In genomic region chr1:35763051-35763450, GRCm38 (mm10) we compare ENCODE assay signal across 20 mouse cellular contexts.
DNase-seq lines count a peak whose midpoint lies in the region; ATAC-seq and TF ChIP-seq lines count a peak whose summit lies in the region.
"Had no signal": no experiment of that assay in that cellular context is flagged by ENCODE, and none has a peak within 500 bp of the region (broad histone marks: within the 10 kb centered on the region; RNA-seq: fewer than 3 reads in every experiment).

No protein-coding gene starts in this region.

- no peak for TF ChIP-seq CTCF in stomach, postnatal 0 days (IDR thresholded peaks at IDR 0.05; ENCODE audit: low read depth)

- no peak for TF ChIP-seq EP300 in stomach, postnatal 0 days (optimal IDR thresholded peaks at IDR 0.05)

- H3K9me3 ChIP-seq in heart, embryonic 15.5 days (replicated peaks): no peaks in the 10 kb centered on the region
- H3K9me3 ChIP-seq in limb, embryonic 12.5 days: no peaks in the 10 kb centered on the region
- no peaks in the 10 kb centered on the region for H3K9me3 ChIP-seq in limb, embryonic 10.5 days (replicated peaks)
- H3K9me3 ChIP-seq in stomach, embryonic 14.5 days (ENCODE audit: control insufficient read depth, low read depth, low read length): no peaks in the 10 kb centered on the region
- no peaks in the 10 kb centered on the region for H3K9me3 ChIP-seq in stomach, postnatal 0 days (ENCODE audit: control insufficient read depth, low read length)
- H3K9me3 ChIP-seq in stomach, embryonic 16.5 days (replicated peaks; ENCODE audit: control insufficient read depth, low read length): no peaks in the 10 kb centered on the region
- H3K9me3 ChIP-seq: G1E had no signal

- peaks cover 12% of the 10 kb centered on the region for H3K4me1 ChIP-seq in heart, embryonic 15.5 days (replicated peaks)
- peaks cover 6% of the 10 kb centered on the region; the same call in 1 of the 2 replicates for H3K4me1 ChIP-seq in limb, embryonic 12.5 days (replicated peaks)
- H3K4me1 ChIP-seq in limb, embryonic 10.5 days: peaks cover 10% of the 10 kb centered on the region; the same call in 1 of the 2 replicates
- H3K4me1 ChIP-seq in stomach, embryonic 14.5 days (ENCODE audit: control insufficient read depth, insufficient read depth, low read length): no peaks in the 10 kb centered on the region
- no peaks in the 10 kb centered on the region for H3K4me1 ChIP-seq in stomach, postnatal 0 days (replicated peaks; ENCODE audit: control insufficient read depth, insufficient read depth)
- no peaks in the 10 kb centered on the region for H3K4me1 ChIP-seq in stomach, embryonic 16.5 days (ENCODE audit: control insufficient read depth, insufficient read depth, low read length)

- no peak overlapping the region for H3K4me2 ChIP-seq in heart, embryonic 15.5 days
- no peak overlapping the region for H3K4me2 ChIP-seq in limb, embryonic 12.5 days
- H3K4me2 ChIP-seq in stomach, embryonic 14.5 days (replicated peaks; ENCODE audit: low read depth, low read length): no peak overlapping the region
- no peak overlapping the region for H3K4me2 ChIP-seq in stomach, postnatal 0 days (replicated peaks; ENCODE audit: low read depth)
- H3K4me2 ChIP-seq in stomach, embryonic 16.5 days (ENCODE audit: low read depth, low read length): no peak overlapping the region

- 90% methylated on average over 9 of the region's 9 CpGs for WGBS in heart, embryonic 15.5 days
- WGBS in limb, embryonic 12.5 days: 82% methylated on average over 9 of the region's 9 CpGs
- WGBS in limb, embryonic 10.5 days: 85% methylated on average over 9 of the region's 9 CpGs
- WGBS in stomach, embryonic 14.5 days: 87% methylated on average over 9 of the region's 9 CpGs
- 79% methylated on average over 9 of the region's 9 CpGs for WGBS in stomach, postnatal 0 days
- 83% methylated on average over 9 of the region's 9 CpGs for WGBS in stomach, embryonic 16.5 days

- H3K36me3 ChIP-seq in heart, embryonic 15.5 days: no peaks in the 10 kb centered on the region
- no peaks in the 10 kb centered on the region for H3K36me3 ChIP-seq in limb, embryonic 12.5 days
- no peaks in the 10 kb centered on the region for H3K36me3 ChIP-seq in limb, embryonic 10.5 days
- no peaks in the 10 kb centered on the region for H3K36me3 ChIP-seq in stomach, embryonic 14.5 days (ENCODE audit: control insufficient read depth, insufficient read depth, low read length)
- H3K36me3 ChIP-seq in stomach, postnatal 0 days (ENCODE audit: control insufficient read depth, insufficient read depth, low read length): no peaks in the 10 kb centered on the region
- no peaks in the 10 kb centered on the region for H3K36me3 ChIP-seq in stomach, embryonic 16.5 days (ENCODE audit: control insufficient read depth, insufficient read depth, low read length)
- H3K36me3 ChIP-seq: G1E had no signal

- H3K27ac ChIP-seq in heart, embryonic 15.5 days: no peak overlapping the region
- no peak overlapping the region for H3K27ac ChIP-seq in limb, embryonic 12.5 days
- no peak overlapping the region for H3K27ac ChIP-seq in limb, embryonic 10.5 days
- H3K27ac ChIP-seq in stomach, embryonic 14.5 days (ENCODE audit: low read length): no peak overlapping the region
- no peak overlapping the region for H3K27ac ChIP-seq in stomach, postnatal 0 days (replicated peaks)
- no peak overlapping the region for H3K27ac ChIP-seq in stomach, embryonic 16.5 days (ENCODE audit: low read length)

- ATAC-seq in heart, embryonic 15.5 days (replicated peaks; ENCODE audit: insufficient number of reproducible peaks, insufficient read depth, low FRiP score, low read depth): peak; percentile 17; the same call in 1 of the 2 replicates
- peak; percentile 41; the same call in 1 of the 2 replicates for ATAC-seq in limb, embryonic 12.5 days (ENCODE audit: insufficient number of reproducible peaks, insufficient read depth, low FRiP score, low TSS enrichment, low read depth)
- peak; percentile 46; the same call in 1 of the 2 replicates for ATAC-seq in stomach, embryonic 14.5 days (ENCODE audit: insufficient number of reproducible peaks, insufficient read depth, low FRiP score, low read depth)
- ATAC-seq in stomach, postnatal 0 days (ENCODE audit: low FRiP score, low TSS enrichment): no peak
- ATAC-seq in stomach, embryonic 16.5 days (ENCODE audit: insufficient read depth, low FRiP score): peak; percentile 43; the same call in 1 of the 2 replicates
- ATAC-seq: forebrain, postnatal 0 days; Patski had no signal

- no peak overlapping the region for H3K4me3 ChIP-seq in heart, embryonic 15.5 days
- H3K4me3 ChIP-seq in limb, embryonic 12.5 days (replicated peaks): no peak overlapping the region
- no peak overlapping the region for H3K4me3 ChIP-seq in limb, embryonic 10.5 days
- no peak overlapping the region for H3K4me3 ChIP-seq in stomach, embryonic 14.5 days (ENCODE audit: low read depth, low read length)
- no peak overlapping the region for H3K4me3 ChIP-seq in stomach, postnatal 0 days (ENCODE audit: low read depth, low read length)
- H3K4me3 ChIP-seq in stomach, embryonic 16.5 days (replicated peaks; ENCODE audit: low read length): no peak overlapping the region

- DNase-seq in heart, adult 9 months (ENCODE audit: low spot score in 2 of 2): no peak
- DNase-seq in limb, embryonic 10.5 days (ENCODE audit: low spot score): no peak
- DNase-seq in stomach, postnatal 0 days (ENCODE audit: low spot score): no peak
- DNase-seq in adrenal gland, adult 18-20 months (ENCODE audit: low spot score in 2 of 2): no peak
- DNase-seq: cerebellum, adult 11 months; cerebellum, adult 9-11 months; forebrain, postnatal 0 days; gastrocnemius, postnatal 14 days; heart, adult 18-20 months; kidney, adult 8-10 months; kidney, postnatal 25 days; lung, postnatal 10 days; thymus, adult 2 months; thymus, postnatal 4 days had no signal

- H3K9ac ChIP-seq in heart, embryonic 15.5 days: no peak overlapping the region
- H3K9ac ChIP-seq in limb, embryonic 12.5 days (replicated peaks): no peak overlapping the region
- H3K9ac ChIP-seq in stomach, embryonic 14.5 days (replicated peaks; ENCODE audit: low read depth, low read length): no peak overlapping the region
- no peak overlapping the region for H3K9ac ChIP-seq in stomach, postnatal 0 days (ENCODE audit: low read length)
- no peak overlapping the region for H3K9ac ChIP-seq in stomach, embryonic 16.5 days (ENCODE audit: low read length)
- H3K9ac ChIP-seq: forebrain, postnatal 0 days had no signal

- no peaks in the 10 kb centered on the region for H3K27me3 ChIP-seq in heart, embryonic 15.5 days
- H3K27me3 ChIP-seq in limb, embryonic 12.5 days: no peaks in the 10 kb centered on the region
- H3K27me3 ChIP-seq in limb, embryonic 10.5 days (ENCODE audit: low read depth, poor library complexity, severe bottlenecking): no peaks in the 10 kb centered on the region
- H3K27me3 ChIP-seq in stomach, embryonic 14.5 days (ENCODE audit: control insufficient read depth, insufficient read depth, low read length): no peaks in the 10 kb centered on the region
- H3K27me3 ChIP-seq in stomach, postnatal 0 days (ENCODE audit: control insufficient read depth, insufficient read depth, low read length): no peaks in the 10 kb centered on the region
- H3K27me3 ChIP-seq in stomach, embryonic 16.5 days (ENCODE audit: control insufficient read depth, insufficient read depth, low read length): no peaks in the 10 kb centered on the region
- H3K27me3 ChIP-seq: Patski had no signal
